Mouse (Mus musculus): ENCODE results near the gene Shisa5.

The Shisa5 gene

GRCm38 (mm10) chr9:109094553-109095136 lies 56.3 kb downstream of the Shisa5 start:
- DNase-seq = no peak

- DNase-seq = peak; percentile 79
Measured at GRCm38 (mm10) chr9:109095137-109095982, 57.0 kb downstream of the Shisa5 start, which contains the start of gene Plxnb1. Gene Plxnb1 (plus strand): TSS chr9:109095389.

DNA sequence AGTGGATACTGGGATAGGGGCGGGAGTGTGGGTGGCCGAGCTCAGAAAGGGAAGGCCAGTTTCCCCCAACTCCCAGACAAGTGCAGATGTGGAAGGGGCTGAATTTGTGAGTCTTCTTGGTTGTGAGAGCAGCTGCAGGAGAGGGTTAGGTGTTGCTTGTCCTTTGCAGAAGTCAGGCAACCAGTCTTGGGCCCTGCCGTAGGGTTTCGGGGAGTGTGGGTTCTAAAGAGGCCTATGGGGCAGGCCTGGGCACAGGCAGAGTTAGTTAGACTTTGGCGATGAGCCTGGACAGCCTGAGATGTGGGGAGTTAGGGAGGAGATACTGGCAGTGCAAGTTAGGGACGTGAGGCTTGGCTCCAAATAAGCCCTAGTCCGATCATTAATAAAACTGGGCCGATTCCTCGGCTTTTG lies 57.9 kb downstream of the Shisa5 start:
- DNase-seq = peak; percentile 23

DNA sequence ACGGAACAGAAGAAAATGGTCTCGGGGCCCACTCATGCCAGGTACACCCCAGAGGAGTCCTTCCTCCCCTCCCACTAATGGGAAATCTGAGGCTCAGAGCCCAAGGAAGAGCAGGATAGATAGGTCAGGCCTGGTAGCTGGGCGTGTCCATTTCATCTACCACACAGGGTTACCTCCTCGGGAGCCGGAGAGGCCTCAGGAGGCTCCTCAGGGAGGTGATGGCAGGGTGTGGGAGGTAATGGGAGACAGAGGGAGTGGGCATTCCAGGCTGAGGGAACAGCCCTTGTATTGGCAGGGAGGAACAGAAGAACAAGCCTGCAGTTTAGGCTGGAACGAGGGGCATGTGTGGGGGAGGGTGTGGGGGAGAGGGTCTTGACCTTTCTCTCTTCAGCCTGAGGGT lies 58.5 kb downstream of the Shisa5 start:
- DNase-seq = no peak

- no peak for DNase-seq
Measured at GRCm38 (mm10) chr9:109097291-109097690, 58.9 kb downstream of the Shisa5 start.

DNA sequence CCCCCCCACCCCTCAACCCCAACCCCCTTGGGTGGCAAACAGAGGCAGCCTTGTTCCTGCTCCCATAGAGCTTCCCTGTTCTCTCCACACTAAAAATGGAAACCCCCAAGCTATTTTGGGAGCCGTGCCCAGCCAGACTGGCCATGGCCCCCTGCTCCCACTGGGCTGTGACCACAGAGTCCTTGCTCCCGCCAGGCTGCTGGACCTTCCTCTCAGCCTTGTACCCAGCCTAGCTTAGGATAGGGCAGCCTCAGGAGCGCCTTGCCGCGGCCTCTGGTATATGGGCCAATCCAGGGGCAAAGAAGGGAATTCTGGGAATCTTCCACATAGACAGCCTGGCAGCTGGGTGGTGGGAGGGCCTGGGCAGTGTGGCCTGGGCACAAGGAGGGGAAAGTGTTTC lies 59.5 kb downstream of the Shisa5 start:
- DNase-seq = peak; percentile 50

DNA sequence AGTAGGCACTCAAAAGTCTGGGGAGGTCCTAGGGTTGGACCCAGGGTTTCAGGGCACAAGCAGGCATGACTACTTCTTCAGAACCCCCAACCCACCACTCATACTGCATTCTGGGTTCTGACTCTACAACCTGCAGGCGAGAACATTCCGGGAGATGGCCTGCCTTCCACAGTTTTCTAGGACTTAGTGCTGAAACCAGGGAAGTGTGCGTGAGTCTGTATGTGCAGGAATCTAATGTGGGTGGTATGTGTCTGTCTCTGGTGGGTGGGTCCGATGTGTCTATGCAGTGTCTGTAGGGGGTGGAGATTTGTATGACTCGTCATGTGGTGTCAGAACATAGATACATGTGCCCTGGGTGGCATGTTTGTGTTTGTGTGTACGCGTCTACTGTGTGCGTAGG lies 60.0 kb downstream of the Shisa5 start:
- no peak for DNase-seq

GRCm38 (mm10) chr9:109098969-109099368 lies 60.6 kb downstream of the Shisa5 start:
- DNase-seq = peak; percentile 30

DNA sequence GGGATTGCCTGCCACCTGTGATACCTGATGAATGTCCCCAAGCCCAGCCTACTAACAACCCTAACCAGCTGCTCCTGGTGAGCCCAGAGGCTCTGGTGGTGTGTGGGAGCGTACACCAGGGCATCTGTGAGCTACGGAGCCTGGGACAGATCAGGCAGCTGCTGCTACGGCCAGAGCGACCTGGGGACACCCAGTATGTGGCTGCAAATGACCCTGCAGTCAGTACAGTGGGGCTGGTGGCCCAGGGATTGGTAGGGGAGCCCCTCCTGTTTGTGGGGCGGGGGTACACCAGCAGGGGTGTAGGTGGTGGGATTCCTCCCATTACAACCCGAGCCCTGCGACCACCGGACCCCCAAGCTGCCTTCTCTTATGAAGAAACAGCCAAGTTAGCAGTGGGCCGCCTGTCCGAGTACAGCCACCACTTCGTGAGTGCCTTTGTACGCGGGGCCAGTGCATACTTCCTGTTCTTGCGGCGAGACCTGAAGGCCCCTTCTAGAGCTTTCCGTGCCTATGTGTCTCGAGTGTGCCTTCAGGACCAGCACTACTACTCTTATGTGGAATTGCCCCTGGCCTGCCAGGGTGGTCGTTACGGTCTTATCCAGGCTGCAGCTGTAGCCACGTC lies 62.1 kb downstream of the Shisa5 start:
- DNase-seq = no peak

DNA sequence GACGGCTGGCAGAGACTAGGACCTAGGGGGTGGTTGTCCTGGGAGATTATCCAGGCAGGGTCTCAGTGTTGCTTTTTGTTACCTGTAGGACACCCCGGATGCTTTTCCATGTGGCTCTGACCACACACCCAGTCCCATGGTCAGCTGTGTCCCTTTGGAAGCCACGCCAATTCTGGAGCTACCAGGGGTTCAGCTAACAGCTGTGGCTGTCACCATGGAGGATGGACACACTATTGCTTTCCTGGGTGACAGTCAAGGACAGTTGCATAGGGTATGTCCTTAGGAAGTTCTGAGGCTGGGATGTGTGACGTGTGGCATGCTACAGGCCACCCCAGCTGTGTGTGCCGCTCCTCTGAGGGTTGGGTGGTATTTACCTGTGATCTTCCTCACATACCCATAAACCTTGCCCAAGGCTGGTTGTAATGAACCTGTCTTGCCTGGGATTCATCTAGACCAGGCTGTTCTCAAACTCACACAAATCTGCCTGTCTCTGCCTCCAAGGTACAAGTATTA lies 63.6 kb downstream of the Shisa5 start:
- DNase-seq = no peak

DNA sequence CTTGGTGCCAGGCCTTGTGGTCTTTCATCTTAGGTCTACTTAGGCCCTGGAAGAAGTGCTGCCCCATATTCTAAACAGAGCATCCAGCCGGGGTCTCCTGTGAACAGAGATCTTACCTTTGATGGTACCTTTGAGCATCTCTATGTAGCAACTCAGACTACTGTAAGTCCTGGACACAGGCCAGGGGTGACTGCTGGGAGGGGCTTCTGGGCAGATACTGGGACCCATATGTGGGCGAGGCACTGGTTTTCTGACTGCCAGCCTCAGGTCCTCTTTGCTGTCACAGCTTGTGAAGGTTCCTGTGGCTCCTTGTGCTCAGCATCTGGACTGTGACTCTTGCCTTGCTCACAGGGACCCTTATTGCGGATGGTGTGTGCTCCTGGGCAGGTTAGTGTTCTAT lies 64.2 kb downstream of the Shisa5 start:
- no peak for DNase-seq

DNA sequence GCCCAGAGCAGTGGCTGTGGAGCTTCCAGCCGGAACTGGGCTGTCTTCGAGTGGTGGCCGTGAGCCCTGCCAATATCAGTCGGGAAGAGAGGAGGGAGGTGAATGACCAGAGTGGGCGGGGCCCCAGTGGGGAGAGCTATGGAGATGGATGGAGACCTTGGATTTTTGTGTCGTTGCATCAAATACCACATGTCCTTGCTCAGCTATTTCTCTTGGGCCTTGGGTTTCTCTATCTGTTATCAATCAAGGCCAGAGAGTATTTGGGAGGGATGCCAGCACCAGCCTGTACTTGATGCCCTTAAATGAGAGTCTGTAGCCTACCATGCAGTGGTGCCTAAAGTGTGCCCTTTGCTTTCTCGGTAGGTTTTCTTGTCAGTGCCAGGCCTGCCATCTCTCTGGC lies 64.9 kb downstream of the Shisa5 start:
- DNase-seq = no peak

DNA sequence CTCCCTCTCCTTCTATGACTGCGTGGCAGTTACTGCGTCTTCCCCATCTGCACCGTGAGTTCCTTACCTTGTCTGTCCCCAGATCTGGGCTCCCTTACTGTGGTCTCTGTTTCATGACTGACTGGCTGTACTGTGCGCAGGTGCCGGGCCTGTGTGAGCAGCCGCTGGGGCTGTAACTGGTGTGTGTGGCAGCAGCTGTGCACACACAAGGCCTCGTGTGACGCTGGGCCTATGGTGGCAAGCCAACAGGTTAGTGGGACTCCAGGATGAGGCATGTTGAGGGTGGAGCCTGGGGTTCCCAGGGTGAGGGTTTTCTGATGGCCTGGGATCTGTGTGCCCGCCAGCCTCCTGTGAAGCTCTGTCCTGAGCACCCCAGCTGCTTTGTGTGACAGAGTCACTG lies 65.7 kb downstream of the Shisa5 start:
- no peak for DNase-seq

DNA sequence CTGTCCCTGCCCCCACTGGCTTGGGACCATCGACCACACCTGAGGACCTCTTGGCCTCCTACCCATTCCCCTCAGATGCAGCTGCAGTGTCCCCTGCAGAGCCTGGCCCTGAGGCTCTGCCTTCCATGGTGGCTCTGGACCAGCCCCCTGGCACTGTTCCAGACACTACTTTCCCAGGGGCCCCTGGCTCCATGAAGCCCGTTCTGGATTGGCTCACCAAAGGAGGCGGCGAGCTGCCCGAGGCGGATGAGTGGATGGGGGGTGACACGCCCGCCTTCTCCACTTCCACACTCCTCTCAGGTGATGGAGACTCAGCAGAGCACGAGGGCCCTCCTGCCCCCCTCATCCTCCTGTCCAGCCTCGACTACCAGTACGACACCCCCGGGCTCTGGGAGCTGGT lies 66.6 kb downstream of the Shisa5 start:
- no peak for DNase-seq

- DNase-seq = no peak
Measured at GRCm38 (mm10) chr9:109105648-109106047, 67.3 kb downstream of the Shisa5 start.

- DNase-seq = no peak
Measured at GRCm38 (mm10) chr9:109107341-109107740, 69.0 kb downstream of the Shisa5 start.

All from right cerebral cortex, postnatal 25 days (tissue).